Mouse (Mus musculus): ENCODE results near the gene Prkag2.

DNA sequence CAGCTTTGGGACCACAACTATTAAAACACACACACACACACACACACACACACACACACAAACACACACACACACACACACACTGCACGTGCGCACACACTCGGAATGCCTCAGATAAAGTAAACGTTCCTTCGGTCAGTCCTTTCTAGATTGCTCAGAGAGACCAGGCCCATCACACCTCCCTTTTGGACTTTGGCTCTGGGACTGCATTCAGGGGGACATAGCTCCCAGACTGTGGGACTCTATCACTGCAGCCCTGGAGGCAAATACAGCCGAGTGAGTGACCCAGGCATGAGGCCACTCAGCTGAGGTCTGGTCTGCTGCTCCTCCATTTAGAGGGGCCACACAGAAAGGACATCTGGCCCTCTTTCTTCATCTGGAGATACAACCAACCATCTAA is 81.2 kb downstream of the Prkag2 start:
- TF ChIP-seq CTCF (IDR thresholded peaks at IDR 0.05; ENCODE audit: low read depth): no peak
- TF ChIP-seq EP300 (IDR thresholded peaks at IDR 0.05; ENCODE audit: low read depth): no peak
